28 mouse cellular contexts compared by ENCODE assay signal in genomic region chr5:16105701-16106100, GRCm38 (mm10).
A peak's percentile ranks its signal among the peaks of the same experiment; 100 is the strongest.
DNase-seq lines count a peak whose midpoint lies in the region; ATAC-seq lines count a peak whose summit lies in the region.
"Had no signal": no experiment of that assay in that cellular context is flagged by ENCODE, and none has a peak within 500 bp of the region (broad histone marks: within the 10 kb centered on the region; RNA-seq: fewer than 3 reads in every experiment).

No protein-coding gene starts in this region.

- no peaks in the 10 kb centered on the region for H3K4me1 ChIP-seq in embryonic facial prominence, embryonic 14.5 days (ENCODE audit: control insufficient read depth, insufficient read depth, low read length)
- H3K4me1 ChIP-seq in embryonic facial prominence, embryonic 10.5 days: no peaks in the 10 kb centered on the region
- H3K4me1 ChIP-seq in forebrain, embryonic 15.5 days: peaks cover 9% of the 10 kb centered on the region; the same call in 1 of the 2 replicates
- H3K4me1 ChIP-seq in forebrain, embryonic 11.5 days (replicated peaks; ENCODE audit: control insufficient read depth, insufficient read depth, low read length): no peaks in the 10 kb centered on the region
- no peaks in the 10 kb centered on the region; the same call in 1 of the 2 replicates for H3K4me1 ChIP-seq in hindbrain, embryonic 13.5 days (replicated peaks)
- H3K4me1 ChIP-seq in hindbrain, embryonic 10.5 days (replicated peaks): no peaks in the 10 kb centered on the region
- peaks cover 18% of the 10 kb centered on the region for H3K4me1 ChIP-seq in midbrain, embryonic 13.5 days (replicated peaks)
- peaks cover 13% of the 10 kb centered on the region for H3K4me1 ChIP-seq in midbrain, embryonic 16.5 days (ENCODE audit: control insufficient read depth, insufficient read depth, low read length)
- H3K4me1 ChIP-seq: embryonic facial prominence, embryonic 15.5 days; heart, embryonic 10.5 days had no signal

- peak; percentile 42; the same call in 1 of the 2 replicates for ATAC-seq in embryonic facial prominence, embryonic 14.5 days (ENCODE audit: low read depth)
- peak; percentile 61; the same call in 1 of the 2 replicates for ATAC-seq in forebrain, embryonic 15.5 days (replicated peaks)
- ATAC-seq in forebrain, embryonic 11.5 days (replicated peaks; ENCODE audit: low FRiP score): no peak
- ATAC-seq in hindbrain, embryonic 13.5 days (ENCODE audit: low FRiP score): no peak
- peak; percentile 40; the same call in 1 of the 2 replicates for ATAC-seq in midbrain, embryonic 13.5 days
- ATAC-seq in midbrain, embryonic 16.5 days: no peak
- ATAC-seq: activated CD4-positive, CD25-positive, alpha-beta regulatory T cell, adult 4 months; hindbrain, embryonic 16.5 days; inflammation-experienced regulatory T-cells, adult 6 months; intestine, embryonic 16.5 days had no signal

- no peak for DNase-seq in embryonic facial prominence, embryonic 14.5 days (ENCODE audit: low spot score)
- no peak for DNase-seq in embryonic facial prominence, embryonic 10.5 days (ENCODE audit: low spot score)
- DNase-seq in forebrain, embryonic 11.5 days (ENCODE audit: low spot score): no peak
- DNase-seq in hindbrain, embryonic 10.5 days (ENCODE audit: low spot score): no peak
- DNase-seq: adrenal gland, adult 8-10 months; adrenal gland, postnatal 25 days; cerebellum, adult 11-12 months; cerebellum, adult 8-10 months; cerebellum, postnatal 10 days; cerebellum, postnatal 36 days; embryo, embryonic 11 days; gastrocnemius, postnatal 10 days; gastrocnemius, postnatal 36 days; heart, adult 2 months; heart, postnatal 14 days; heart, postnatal 4 days; kidney, adult 18-20 months had no signal

- no peak overlapping the region for H3K27ac ChIP-seq in embryonic facial prominence, embryonic 14.5 days (replicated peaks; ENCODE audit: low read depth, low read length)
- no peak overlapping the region for H3K27ac ChIP-seq in embryonic facial prominence, embryonic 10.5 days (replicated peaks)
- no peak overlapping the region for H3K27ac ChIP-seq in forebrain, embryonic 15.5 days (replicated peaks)
- no peak overlapping the region for H3K27ac ChIP-seq in forebrain, embryonic 11.5 days (ENCODE audit: low read depth, low read length)
- H3K27ac ChIP-seq in hindbrain, embryonic 13.5 days: 0 out of 2 replicates have a peak overlapping the region, but pooled peaks have one; percentile 13
- H3K27ac ChIP-seq in hindbrain, embryonic 10.5 days: no peak overlapping the region
- peak overlapping the region; percentile 64 for H3K27ac ChIP-seq in midbrain, embryonic 13.5 days
- H3K27ac ChIP-seq in midbrain, embryonic 16.5 days (ENCODE audit: low read length): no peak overlapping the region; the same call in 1 of the 2 replicates
- H3K27ac ChIP-seq: embryonic facial prominence, embryonic 15.5 days; heart, adult 2 months; heart, embryonic 10.5 days; heart, embryonic 13.5 days had no signal

- H3K9me3 ChIP-seq in embryonic facial prominence, embryonic 14.5 days (ENCODE audit: control insufficient read depth, low read length): no peaks in the 10 kb centered on the region
- H3K9me3 ChIP-seq in embryonic facial prominence, embryonic 10.5 days: no peaks in the 10 kb centered on the region
- H3K9me3 ChIP-seq in forebrain, embryonic 15.5 days: no peaks in the 10 kb centered on the region
- no peaks in the 10 kb centered on the region for H3K9me3 ChIP-seq in forebrain, embryonic 11.5 days (ENCODE audit: control insufficient read depth, low read length)
- no peaks in the 10 kb centered on the region for H3K9me3 ChIP-seq in hindbrain, embryonic 13.5 days
- H3K9me3 ChIP-seq in hindbrain, embryonic 10.5 days: no peaks in the 10 kb centered on the region
- no peaks in the 10 kb centered on the region for H3K9me3 ChIP-seq in midbrain, embryonic 13.5 days
- no peaks in the 10 kb centered on the region for H3K9me3 ChIP-seq in midbrain, embryonic 16.5 days (replicated peaks; ENCODE audit: control insufficient read depth, low read length, poor library complexity, severe bottlenecking)
- H3K9me3 ChIP-seq: embryonic facial prominence, embryonic 15.5 days; heart, embryonic 10.5 days; heart, embryonic 13.5 days had no signal

- no peaks in the 10 kb centered on the region for H3K36me3 ChIP-seq in embryonic facial prominence, embryonic 14.5 days (ENCODE audit: control insufficient read depth, insufficient read depth, low read length)
- no peaks in the 10 kb centered on the region for H3K36me3 ChIP-seq in embryonic facial prominence, embryonic 10.5 days (replicated peaks)
- H3K36me3 ChIP-seq in forebrain, embryonic 15.5 days: no peaks in the 10 kb centered on the region
- H3K36me3 ChIP-seq in forebrain, embryonic 11.5 days (ENCODE audit: control insufficient read depth, insufficient read depth, low read length): no peaks in the 10 kb centered on the region
- H3K36me3 ChIP-seq in hindbrain, embryonic 13.5 days: no peaks in the 10 kb centered on the region
- no peaks in the 10 kb centered on the region for H3K36me3 ChIP-seq in hindbrain, embryonic 10.5 days
- H3K36me3 ChIP-seq in midbrain, embryonic 13.5 days: no peaks in the 10 kb centered on the region
- no peaks in the 10 kb centered on the region for H3K36me3 ChIP-seq in midbrain, embryonic 16.5 days (ENCODE audit: control insufficient read depth, insufficient read depth, low read length)
- H3K36me3 ChIP-seq: embryonic facial prominence, embryonic 15.5 days; heart, embryonic 10.5 days; heart, embryonic 13.5 days had no signal

- H3K27me3 ChIP-seq in embryonic facial prominence, embryonic 14.5 days (replicated peaks; ENCODE audit: control insufficient read depth, insufficient read depth, low read length): no peaks in the 10 kb centered on the region
- no peaks in the 10 kb centered on the region for H3K27me3 ChIP-seq in embryonic facial prominence, embryonic 10.5 days (replicated peaks; ENCODE audit: low read depth, poor library complexity, severe bottlenecking)
- no peaks in the 10 kb centered on the region for H3K27me3 ChIP-seq in forebrain, embryonic 15.5 days
- H3K27me3 ChIP-seq in forebrain, embryonic 11.5 days (ENCODE audit: control insufficient read depth, insufficient read depth, low read length): no peaks in the 10 kb centered on the region
- H3K27me3 ChIP-seq in hindbrain, embryonic 13.5 days: no peaks in the 10 kb centered on the region
- no peaks in the 10 kb centered on the region for H3K27me3 ChIP-seq in hindbrain, embryonic 10.5 days (ENCODE audit: insufficient read depth, poor library complexity, severe bottlenecking)
- no peaks in the 10 kb centered on the region for H3K27me3 ChIP-seq in midbrain, embryonic 13.5 days
- H3K27me3 ChIP-seq in midbrain, embryonic 16.5 days (ENCODE audit: control insufficient read depth, insufficient read depth, low read depth, low read length): no peaks in the 10 kb centered on the region
- H3K27me3 ChIP-seq: embryonic facial prominence, embryonic 15.5 days; heart, embryonic 13.5 days had no signal

- 77% methylated on average over 2 of the region's 2 CpGs for WGBS in embryonic facial prominence, embryonic 14.5 days
- WGBS in embryonic facial prominence, embryonic 10.5 days: 81% methylated on average over 2 of the region's 2 CpGs
- 35% methylated on average over 2 of the region's 2 CpGs for WGBS in forebrain, embryonic 15.5 days
- WGBS in forebrain, embryonic 11.5 days: 54% methylated on average over 2 of the region's 2 CpGs
- WGBS in hindbrain, embryonic 13.5 days: 54% methylated on average over 2 of the region's 2 CpGs
- 75% methylated on average over 2 of the region's 2 CpGs for WGBS in hindbrain, embryonic 10.5 days
- WGBS in midbrain, embryonic 13.5 days: 35% methylated on average over 2 of the region's 2 CpGs
- 43% methylated on average over 2 of the region's 2 CpGs for WGBS in midbrain, embryonic 16.5 days

- no peak overlapping the region for H3K9ac ChIP-seq in embryonic facial prominence, embryonic 14.5 days (ENCODE audit: low read depth, low read length)
- no peak overlapping the region for H3K9ac ChIP-seq in forebrain, embryonic 15.5 days (replicated peaks)
- no peak overlapping the region for H3K9ac ChIP-seq in forebrain, embryonic 11.5 days (ENCODE audit: low read length)
- H3K9ac ChIP-seq in hindbrain, embryonic 13.5 days: no peak overlapping the region
- no peak overlapping the region for H3K9ac ChIP-seq in midbrain, embryonic 13.5 days (replicated peaks)
- no peak overlapping the region for H3K9ac ChIP-seq in midbrain, embryonic 16.5 days (ENCODE audit: low read depth, low read length)
- H3K9ac ChIP-seq: embryonic facial prominence, embryonic 15.5 days; heart, embryonic 13.5 days had no signal

- no peak overlapping the region for H3K4me2 ChIP-seq in embryonic facial prominence, embryonic 14.5 days (ENCODE audit: low read depth, low read length)
- H3K4me2 ChIP-seq in forebrain, embryonic 15.5 days (replicated peaks): no peak overlapping the region
- H3K4me2 ChIP-seq in forebrain, embryonic 11.5 days (ENCODE audit: low read depth, low read length, severe bottlenecking): no peak overlapping the region
- no peak overlapping the region for H3K4me2 ChIP-seq in hindbrain, embryonic 13.5 days
- H3K4me2 ChIP-seq in midbrain, embryonic 13.5 days (replicated peaks): no peak overlapping the region
- no peak overlapping the region for H3K4me2 ChIP-seq in midbrain, embryonic 16.5 days (ENCODE audit: low read length)
- H3K4me2 ChIP-seq: embryonic facial prominence, embryonic 15.5 days; heart, embryonic 13.5 days had no signal

- no peak overlapping the region for H3K4me3 ChIP-seq in embryonic facial prominence, embryonic 14.5 days (ENCODE audit: low read depth, low read length)
- H3K4me3 ChIP-seq in embryonic facial prominence, embryonic 10.5 days: no peak overlapping the region
- no peak overlapping the region for H3K4me3 ChIP-seq in forebrain, embryonic 15.5 days
- H3K4me3 ChIP-seq in forebrain, embryonic 11.5 days (ENCODE audit: low read depth, low read length): no peak overlapping the region
- H3K4me3 ChIP-seq in hindbrain, embryonic 13.5 days: no peak overlapping the region
- H3K4me3 ChIP-seq in hindbrain, embryonic 10.5 days: no peak overlapping the region
- H3K4me3 ChIP-seq in midbrain, embryonic 13.5 days (replicated peaks): no peak overlapping the region
- H3K4me3 ChIP-seq in midbrain, embryonic 16.5 days (ENCODE audit: low read depth, low read length): no peak overlapping the region
- H3K4me3 ChIP-seq: embryonic facial prominence, embryonic 15.5 days; heart, adult 2 months; heart, embryonic 10.5 days; heart, embryonic 13.5 days had no signal

Comparison
In these comparisons a context has a peak if more than half of its experiments do, and no peak if none do; other contexts are left out.
1. ATAC-seq: peak in embryonic facial prominence, embryonic 14.5 days (single experiment), forebrain, embryonic 15.5 days (single experiment) and midbrain, embryonic 13.5 days (single experiment); none in forebrain, embryonic 11.5 days (single experiment), hindbrain, embryonic 13.5 days (single experiment) and midbrain, embryonic 16.5 days (single experiment).
2. H3K27ac ChIP-seq: peak in hindbrain, embryonic 13.5 days (single experiment) and midbrain, embryonic 13.5 days (single experiment); none in embryonic facial prominence, embryonic 14.5 days (single experiment), embryonic facial prominence, embryonic 10.5 days (single experiment), forebrain, embryonic 15.5 days (single experiment), forebrain, embryonic 11.5 days (single experiment), hindbrain, embryonic 10.5 days (single experiment) and midbrain, embryonic 16.5 days (single experiment).